Mouse (Mus musculus): ENCODE data around the gene Scamp3.

DNA sequence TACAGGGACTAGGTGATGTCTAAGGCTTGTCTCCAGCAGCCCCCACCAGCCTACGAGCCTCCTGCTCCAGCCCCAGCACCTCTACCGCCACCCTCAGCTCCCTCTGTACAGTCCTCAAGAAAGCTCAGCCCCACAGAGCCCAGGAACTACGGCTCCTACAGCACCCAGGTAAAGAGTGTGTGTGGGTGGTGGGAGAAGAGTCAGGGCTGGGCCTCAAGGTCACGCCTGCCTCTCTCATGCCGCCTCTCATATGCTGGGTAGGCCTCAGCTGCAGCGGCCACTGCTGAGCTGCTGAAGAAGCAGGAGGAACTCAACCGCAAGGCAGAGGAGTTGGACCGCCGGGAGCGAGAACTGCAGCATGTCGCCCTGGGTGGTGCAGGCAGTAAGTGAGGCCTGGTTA, 1.8 kb downstream of the Scamp3 start:
- TF ChIP-seq CTCF (IDR thresholded peaks at IDR 0.05; ENCODE audit: borderline replicate concordance, insufficient read depth, low read length) (no peak), POLR2A (IDR thresholded peaks at IDR 0.05; ENCODE audit: low read depth, low read length) (no peak)
